Mouse (Mus musculus): ENCODE measurements around the gene Fhit. TPM values are rescaled to one million over a fixed set of nuclear protein-coding genes. Genes with fewer than 3 reads are reported as not detected.

The Fhit gene
- total RNA-seq, 2 experiments from 2014 or later: 4.7 to 5.2 TPM

DNA sequence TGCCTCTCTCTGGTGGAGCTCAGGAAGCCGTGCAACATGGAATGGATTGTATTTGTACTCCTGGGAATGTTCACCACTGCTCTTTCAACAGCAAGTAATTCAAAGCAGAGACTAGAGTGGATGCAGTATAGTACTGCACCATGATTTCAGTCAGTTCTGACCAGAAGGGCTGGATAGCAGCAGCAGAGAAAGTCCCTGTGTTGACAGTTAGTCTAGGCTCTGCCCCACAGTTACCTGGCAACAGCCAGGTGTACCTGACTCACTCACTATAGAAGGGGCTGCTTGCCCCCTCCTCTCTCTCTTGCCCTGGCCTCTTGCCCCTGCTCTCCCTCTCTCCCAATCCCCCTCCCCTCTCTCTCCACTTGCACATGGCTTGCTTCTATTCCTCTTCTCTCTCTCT lies 1542.0 kb downstream of the Fhit start:
- no peak for DNase-seq (ENCODE audit: extremely low spot score in 1 of 2, low spot score in 2 of 2)
- intact Hi-C loops (cut with DNase I): no loop called here

DNA sequence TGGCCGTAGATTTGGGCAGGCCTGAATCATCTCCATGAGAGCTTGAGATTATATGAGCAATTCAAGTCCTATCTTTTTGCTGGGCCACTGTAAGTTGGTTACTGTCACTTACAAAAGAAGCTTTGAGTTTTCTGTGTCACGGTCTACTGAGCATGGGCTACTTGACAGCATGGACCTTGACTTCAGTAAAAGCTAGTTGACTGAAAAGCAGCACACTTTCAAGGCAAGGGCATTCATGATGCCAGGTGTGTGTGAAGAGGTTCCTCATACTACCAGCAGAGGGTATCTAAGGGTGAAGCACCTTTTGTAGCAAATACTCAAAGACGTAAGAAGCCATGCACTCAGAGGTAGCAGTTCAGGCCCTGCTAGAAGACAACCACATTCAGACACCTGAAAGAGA lies 1548.7 kb downstream of the Fhit start:
- intact Hi-C loops (cut with DNase I): no loop called here

DNA sequence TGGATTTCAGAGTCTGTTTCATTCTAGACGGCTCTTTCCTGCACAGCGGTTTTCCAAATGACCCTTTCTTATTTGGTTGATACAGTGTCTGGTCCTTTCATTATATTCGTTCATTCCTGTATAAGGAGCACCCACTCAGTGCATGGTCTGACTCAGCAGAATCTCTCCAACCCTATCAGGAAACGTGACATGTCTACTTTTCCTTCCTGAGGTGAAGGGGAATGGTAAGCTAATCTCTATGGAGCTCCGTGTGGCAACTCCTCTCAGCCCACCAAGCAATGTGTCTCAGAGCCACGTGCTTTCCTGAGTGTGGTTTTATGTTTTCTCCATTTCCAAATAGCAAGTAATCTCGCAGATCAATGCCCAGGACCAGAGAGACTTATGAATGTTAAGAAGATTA lies 1552.7 kb downstream of the Fhit start:
- intact Hi-C loops (cut with DNase I): no loop called here
- no peak for DNase-seq (ENCODE audit: extremely low spot score in 1 of 2, low spot score in 2 of 2)

More for the DNA sequence above, 1548.7 kb downstream of the Fhit start:
- no peak for DNase-seq (ENCODE audit: extremely low spot score in 1 of 2, low spot score in 2 of 2)

- peak; percentile 41 to 42 for DNase-seq (ENCODE audit: extremely low spot score in 1 of 2, low spot score in 2 of 2)
- intact Hi-C loops (cut with DNase I): no loop called here
These were observed 1555.1 kb downstream of the Fhit start for GRCm38 (mm10) chr14:9606584-9607377.

- intact Hi-C loops (cut with DNase I): no loop called here
- DNase-seq (ENCODE audit: extremely low spot score in 1 of 2, low spot score in 2 of 2): no peak
These were observed 1561.6 kb downstream of the Fhit start for GRCm38 (mm10) chr14:9600271-9600670.

- intact Hi-C loops (cut with DNase I): no loop called here
- DNase-seq (ENCODE audit: extremely low spot score in 1 of 2, low spot score in 2 of 2): no peak
These were observed 1564.3 kb downstream of the Fhit start for GRCm38 (mm10) chr14:9597460-9597977.

DNA sequence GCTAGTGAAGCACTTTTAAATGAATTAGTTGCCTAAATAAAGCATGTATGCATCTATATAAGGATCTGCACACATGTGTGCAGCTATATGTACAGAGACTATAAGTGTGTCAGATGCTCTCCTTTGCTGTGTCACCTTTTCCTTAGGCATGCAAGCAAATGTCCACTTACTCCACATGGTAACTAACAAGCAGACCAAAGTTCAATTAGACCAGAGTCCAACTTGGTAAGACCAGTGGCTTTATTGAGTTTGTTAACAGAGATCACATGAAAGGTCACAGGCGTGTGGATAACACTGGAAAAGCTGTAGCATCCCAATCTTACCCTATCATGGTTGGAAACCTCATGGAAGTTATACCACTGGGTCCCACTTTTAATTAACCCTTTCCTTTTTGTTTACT lies 1572.7 kb downstream of the Fhit start:
- intact Hi-C loops (cut with DNase I): no loop called here
- DNase-seq (ENCODE audit: extremely low spot score in 1 of 2, low spot score in 2 of 2): no peak

- DNase-seq (ENCODE audit: extremely low spot score in 1 of 2, low spot score in 2 of 2): no peak
- intact Hi-C loops (cut with DNase I): no loop called here
These were observed 1573.9 kb downstream of the Fhit start for GRCm38 (mm10) chr14:9587900-9588299.

DNA sequence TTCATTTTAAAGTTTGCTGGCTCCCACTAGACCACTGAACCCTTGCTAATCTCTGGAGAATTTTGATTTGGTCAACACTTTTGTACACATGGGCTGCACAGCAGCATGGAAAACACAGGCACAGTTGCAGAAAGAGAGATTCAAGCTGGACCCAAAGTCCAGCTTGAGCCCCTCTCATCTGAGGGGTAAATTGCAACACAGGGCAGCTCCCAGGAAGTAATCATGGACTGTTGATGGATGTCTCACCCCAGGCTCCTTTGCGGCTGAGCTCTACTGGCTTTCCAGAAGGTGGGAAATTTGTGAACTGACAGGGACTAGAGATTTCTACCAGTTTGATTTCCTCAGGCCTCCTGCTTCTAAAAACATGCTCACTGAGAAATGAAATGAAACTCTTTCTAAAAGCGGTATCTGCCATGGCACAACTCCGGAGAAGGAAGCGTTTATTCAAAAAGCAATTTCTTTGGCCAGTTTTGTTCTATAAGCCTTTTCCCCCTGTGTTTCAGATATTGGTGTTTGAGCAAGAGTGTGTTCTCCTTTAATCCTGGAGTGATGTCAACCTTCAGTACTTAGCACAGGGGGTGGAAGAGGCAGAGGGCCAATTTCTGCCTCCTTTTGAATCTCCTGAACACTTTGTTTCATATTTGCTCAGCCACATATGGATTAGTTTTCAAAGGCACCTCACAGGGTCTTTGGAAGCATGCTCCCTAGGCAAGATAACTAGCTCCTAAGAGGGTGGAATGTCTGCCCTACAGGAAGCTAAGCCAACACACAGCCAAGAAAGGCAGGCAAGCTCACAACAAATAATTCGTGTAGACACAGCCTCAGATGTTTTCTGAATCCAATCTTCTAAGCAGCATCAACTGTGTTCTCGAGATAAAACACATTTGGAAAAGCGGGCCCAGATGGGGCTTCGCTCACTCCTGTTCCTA lies 1578.3 kb downstream of the Fhit start:
- intact Hi-C loops (cut with DNase I): no loop called here
- DNase-seq (ENCODE audit: extremely low spot score in 1 of 2, low spot score in 2 of 2): peak in 1 of 2 experiments; percentile 18

GRCm38 (mm10) chr14:9556333-9556732 lies 1605.5 kb downstream of the Fhit start:
- DNase-seq (ENCODE audit: extremely low spot score in 1 of 2, low spot score in 2 of 2): no peak
- intact Hi-C loops (cut with DNase I): no loop called here

DNA sequence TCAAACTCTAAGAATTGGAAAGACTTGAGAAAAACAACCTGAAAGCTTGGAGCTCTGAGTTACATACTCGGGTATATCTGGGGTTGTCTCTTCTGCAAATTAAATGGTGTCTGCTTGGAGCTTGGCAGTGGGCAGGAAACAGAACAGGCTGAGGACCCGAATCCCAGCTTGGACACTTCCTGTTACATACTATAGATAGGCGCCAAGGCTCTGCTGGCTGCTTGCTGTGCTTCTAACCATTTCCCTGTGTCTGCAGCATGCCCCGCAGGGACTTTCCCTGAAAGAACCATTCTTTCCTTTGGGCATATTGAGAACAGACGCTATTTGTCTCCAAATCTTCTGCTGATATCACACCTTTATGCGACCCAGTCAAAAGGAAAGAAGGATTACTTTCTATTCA lies 1606.0 kb downstream of the Fhit start:
- intact Hi-C loops (cut with DNase I): no loop called here
- DNase-seq (ENCODE audit: extremely low spot score in 1 of 2, low spot score in 2 of 2): no peak

DNA sequence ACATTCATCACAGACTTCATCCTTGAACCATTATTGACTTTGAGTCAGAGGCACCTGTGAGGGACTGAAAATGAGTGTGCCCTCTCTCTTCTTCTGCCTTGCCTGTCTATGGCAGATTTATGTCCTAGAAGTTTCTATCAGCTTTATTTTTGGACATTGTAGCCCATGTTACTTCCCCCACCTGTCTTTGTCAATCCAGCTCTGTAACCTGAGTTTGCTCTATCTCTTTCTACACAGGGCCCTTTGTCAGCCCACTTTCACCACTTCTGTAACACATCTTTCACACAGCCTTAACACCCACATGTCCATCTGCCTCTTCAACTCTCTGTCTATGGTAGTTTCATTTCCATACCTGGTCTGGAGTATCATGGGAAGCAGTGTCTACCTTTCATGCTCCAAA lies 1609.7 kb downstream of the Fhit start:
- DNase-seq (ENCODE audit: extremely low spot score in 1 of 2, low spot score in 2 of 2): no peak
- intact Hi-C loops (cut with DNase I): no loop called here

DNA sequence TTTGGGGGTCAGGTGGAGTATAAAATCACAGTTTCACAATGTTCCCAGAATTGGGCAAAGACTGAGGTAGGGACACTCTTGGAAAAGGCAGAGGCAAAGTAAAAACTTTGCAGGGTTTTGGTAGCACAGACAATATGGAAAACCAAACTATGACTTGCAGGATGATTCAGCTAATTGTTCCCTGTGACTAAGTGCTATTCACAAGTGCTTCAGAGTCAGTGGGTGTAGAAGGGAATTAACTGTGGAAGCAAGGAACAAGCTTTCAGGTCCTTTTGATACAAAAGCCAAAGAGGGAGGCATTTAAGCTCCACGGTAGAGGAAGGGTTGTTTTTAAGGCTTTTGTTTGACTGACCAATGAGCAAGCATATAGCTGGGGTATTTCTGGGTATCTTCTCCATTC lies 1613.9 kb downstream of the Fhit start:
- intact Hi-C loops (cut with DNase I): no loop called here
- no peak for DNase-seq (ENCODE audit: extremely low spot score in 1 of 2, low spot score in 2 of 2)

DNA sequence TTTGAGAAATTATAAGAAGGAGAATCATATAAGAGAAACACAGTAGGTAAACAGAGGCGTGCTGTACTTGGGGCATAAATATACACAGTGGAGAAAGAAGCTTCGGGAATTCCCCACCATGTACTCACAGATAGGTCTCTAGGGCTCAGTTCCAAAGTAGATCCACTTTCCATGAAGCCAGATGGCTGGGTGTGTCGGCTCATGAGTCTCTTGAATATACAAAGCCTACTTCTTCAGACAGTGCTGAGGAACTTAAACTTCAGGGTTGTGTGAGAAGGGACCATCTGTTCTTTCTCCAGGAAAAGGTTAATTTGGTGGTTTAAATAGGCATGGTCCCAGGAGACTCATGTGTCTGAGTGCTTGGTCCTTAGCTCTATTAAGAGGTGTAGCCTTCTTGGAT lies 1617.5 kb downstream of the Fhit start:
- intact Hi-C loops (cut with DNase I): no loop called here
- DNase-seq (ENCODE audit: extremely low spot score in 1 of 2, low spot score in 2 of 2): no peak

DNA sequence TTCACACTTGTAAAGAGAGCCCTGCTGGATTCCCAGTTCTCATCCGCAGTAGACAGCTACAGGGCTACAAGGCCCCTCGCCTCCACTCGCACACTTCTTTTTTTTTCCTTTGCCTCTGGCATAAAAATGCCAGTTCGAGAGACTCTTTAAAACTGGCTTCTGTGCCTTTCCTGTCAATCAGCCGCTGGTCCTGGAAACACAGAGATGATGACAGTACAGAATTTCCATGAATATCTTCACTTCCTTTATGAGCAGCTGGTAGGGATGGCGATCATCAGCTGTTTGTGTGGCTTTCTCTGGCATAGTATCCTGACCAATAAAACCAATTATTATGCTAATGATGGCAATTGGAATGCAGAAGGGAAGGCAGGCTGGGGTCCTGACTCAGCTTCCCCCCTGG lies 1626.3 kb downstream of the Fhit start:
- intact Hi-C loops (cut with DNase I): no loop called here
- no peak for DNase-seq (ENCODE audit: extremely low spot score in 1 of 2, low spot score in 2 of 2)

GRCm38 (mm10) chr14:9529247-9529646 lies 1632.6 kb downstream of the Fhit start:
- DNase-seq (ENCODE audit: extremely low spot score in 1 of 2, low spot score in 2 of 2): no peak
- intact Hi-C loops (cut with DNase I): no loop called here

- intact Hi-C loops (cut with DNase I): no loop called here
- no peak for DNase-seq (ENCODE audit: extremely low spot score in 1 of 2, low spot score in 2 of 2)
These were observed 1635.7 kb downstream of the Fhit start for GRCm38 (mm10) chr14:9526136-9526535.

- intact Hi-C loops (cut with DNase I): no loop called here
- no peak for DNase-seq (ENCODE audit: extremely low spot score in 1 of 2, low spot score in 2 of 2)
These were observed 1644.2 kb downstream of the Fhit start for GRCm38 (mm10) chr14:9517651-9518050.

- intact Hi-C loops (cut with DNase I): no loop called here
These were observed 1652.2 kb downstream of the Fhit start for GRCm38 (mm10) chr14:9509678-9510077.

More at GRCm38 (mm10) chr14:9509678-9510077, 1652.2 kb downstream of the Fhit start:
- no peak for DNase-seq (ENCODE audit: extremely low spot score in 1 of 2, low spot score in 2 of 2)

Measured in left cerebral cortex, postnatal 10 days (tissue).